Mouse (Mus musculus) cerebellum, adult 2 months (tissue): ENCODE data around the gene Shb.

Source experiments
- CTCF ChIP-seq: fragments of 200-500 bp; IDR thresholded peaks from 2 replicates; pipeline ENCODE4 v1.5.1; 2011; ENCODE audit warnings: low read depth, mild to moderate bottlenecking, control low read depth, low read length, moderate library complexity, borderline replicate concordance; ENCODE audit not compliant: insufficient read depth
- POLR2A ChIP-seq: fragments of 200-500 bp; IDR thresholded peaks from 2 replicates; pipeline ENCODE4 v1.6.1; 2011; ENCODE audit warnings: low read length, control low read depth, borderline replicate concordance; ENCODE audit not compliant: insufficient read depth

- TF ChIP-seq CTCF, result no peak
- no peak for TF ChIP-seq POLR2A
These were observed 119.7 kb downstream of the Shb start for GRCm38 (mm10) chr4:45412433-45413192.
